Mouse (Mus musculus) cerebellum, postnatal 14 days (tissue): ENCODE results near the gene Cdkn1a.
"Not testable (repeated sequence)": the region's sequence is repeated elsewhere in the genome, so short reads cannot be mapped to it uniquely, and the experiment has no call there.

ENCODE experiments used
- DNase-seq, 2 experiments: peaks; one replicate each; pipeline ENCODE4 v3.0.0; 2021; ENCODE audit warnings: mixed read lengths in 2 of 2

The Cdkn1a gene

DNA sequence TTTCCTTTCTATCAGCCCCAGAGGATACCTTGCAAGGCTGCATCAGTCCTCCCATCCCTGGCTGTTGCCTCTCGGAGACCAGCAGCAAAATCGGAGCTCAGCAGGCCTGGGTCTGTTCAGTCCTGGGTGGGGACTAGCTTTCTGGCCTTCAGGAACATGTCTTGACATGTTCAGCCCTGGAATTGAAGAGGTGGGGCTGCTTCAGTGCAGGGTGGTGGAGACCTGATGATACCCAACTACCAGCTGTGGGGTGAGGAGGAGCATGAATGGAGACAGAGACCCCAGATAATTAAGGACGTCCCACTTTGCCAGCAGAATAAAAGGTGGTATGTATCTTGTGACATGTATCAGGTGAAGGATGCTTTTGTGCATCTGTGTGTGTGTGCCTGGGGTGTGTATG is at the start of gene Cdkn1a:
TSS of gene Cdkn1a (plus strand) at position 201 of the 400 bp plus-strand sequence.
- DNase-seq: peak in 1 of 2 experiments; percentile 1

DNA sequence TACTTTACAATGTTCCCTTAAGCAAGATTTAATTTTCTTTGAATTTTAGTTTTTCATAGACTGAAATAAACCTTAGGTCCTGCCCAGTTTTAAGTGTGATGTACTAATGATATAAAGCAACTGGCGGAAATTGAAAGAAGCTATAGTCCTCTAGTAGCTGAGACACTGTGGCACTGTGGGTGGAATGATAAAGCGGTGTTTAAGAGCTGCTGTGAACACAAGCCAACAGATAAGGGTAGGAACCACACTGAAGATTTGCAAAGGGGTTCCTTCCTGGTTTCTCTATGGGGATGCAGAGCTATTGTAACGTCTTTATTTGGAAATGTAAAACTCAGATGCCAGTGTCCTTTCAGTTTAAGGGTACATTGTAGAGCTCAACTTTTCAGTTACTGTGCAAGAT is 49.1 kb upstream of the Cdkn1a start:
- not testable (repeated sequence) for DNase-seq

DNA sequence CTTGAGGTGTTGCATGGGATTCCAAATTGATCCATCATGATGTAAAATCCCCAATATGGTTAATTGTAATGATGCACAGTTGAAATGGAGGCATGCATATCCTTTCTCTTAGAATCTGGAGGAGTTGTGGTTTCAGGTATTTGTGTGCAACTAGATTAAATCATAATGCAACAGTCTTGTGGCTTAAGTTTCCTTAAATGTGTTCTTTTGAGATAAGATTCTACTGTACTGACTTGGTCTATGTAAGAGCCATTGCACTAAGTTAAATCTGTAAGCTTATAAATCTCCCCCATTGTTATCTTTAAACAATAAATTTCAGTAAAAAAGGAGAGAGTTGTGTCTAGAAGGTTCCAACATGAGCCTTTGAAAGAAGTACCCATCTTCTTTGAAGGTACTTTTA is 48.2 kb upstream of the Cdkn1a start:
- DNase-seq: no peak

DNA sequence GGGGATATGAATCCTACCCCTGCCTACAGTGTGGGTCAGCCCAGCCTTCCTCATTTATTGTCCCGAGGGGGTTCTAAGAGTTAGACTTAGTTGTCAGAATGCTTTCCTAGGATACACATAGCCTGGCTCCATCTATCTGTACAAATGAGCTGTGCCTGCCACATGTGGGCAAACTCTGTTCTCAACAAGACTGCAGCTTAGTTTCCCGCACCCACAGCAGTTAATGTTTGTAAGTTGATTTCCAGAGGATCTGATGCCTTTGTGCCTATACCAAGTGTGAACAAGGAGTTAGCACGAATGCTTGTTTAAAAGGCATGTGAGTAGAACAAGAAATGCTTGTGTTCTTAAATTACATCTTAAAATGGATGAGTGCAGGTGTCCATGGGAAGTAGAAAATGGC is 47.2 kb upstream of the Cdkn1a start:
- DNase-seq: no peak

DNA sequence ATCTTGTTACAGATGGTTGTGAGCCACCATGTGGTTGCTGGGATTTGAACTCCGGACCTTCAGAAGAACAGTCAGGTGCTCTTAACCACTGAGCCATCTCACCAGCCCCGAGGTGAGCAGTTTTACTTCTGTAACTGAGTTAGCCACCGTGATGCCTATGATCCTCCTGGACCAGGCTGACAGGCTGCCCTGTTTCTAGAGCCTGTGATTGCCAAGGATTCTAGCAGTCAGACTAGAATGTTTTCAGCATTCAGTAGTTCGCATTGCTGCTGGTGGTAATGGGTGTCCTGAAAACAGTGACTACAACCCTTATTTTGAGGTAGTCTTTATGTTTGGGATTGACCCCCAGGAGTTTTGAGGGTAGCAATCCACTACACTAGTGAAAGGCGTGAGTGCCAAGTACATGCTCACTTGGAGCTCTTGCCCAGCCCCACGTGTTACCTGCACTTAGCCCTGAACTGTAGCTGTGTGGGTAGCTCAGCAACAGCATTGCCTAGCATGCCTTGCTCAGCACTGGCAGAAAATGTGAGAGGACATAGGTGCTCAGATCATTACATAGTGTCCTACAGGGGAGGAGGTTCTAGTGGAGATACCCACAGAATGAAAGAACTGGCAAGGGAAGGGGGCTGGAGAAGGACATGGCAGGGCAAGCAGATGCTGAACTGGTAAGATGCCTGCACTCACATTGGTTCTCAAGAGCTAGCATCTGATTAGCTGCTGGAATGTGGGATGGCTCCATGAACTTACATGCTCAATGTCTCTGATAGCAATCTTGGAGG is 46.4 kb upstream of the Cdkn1a start:
- DNase-seq: no peak

DNA sequence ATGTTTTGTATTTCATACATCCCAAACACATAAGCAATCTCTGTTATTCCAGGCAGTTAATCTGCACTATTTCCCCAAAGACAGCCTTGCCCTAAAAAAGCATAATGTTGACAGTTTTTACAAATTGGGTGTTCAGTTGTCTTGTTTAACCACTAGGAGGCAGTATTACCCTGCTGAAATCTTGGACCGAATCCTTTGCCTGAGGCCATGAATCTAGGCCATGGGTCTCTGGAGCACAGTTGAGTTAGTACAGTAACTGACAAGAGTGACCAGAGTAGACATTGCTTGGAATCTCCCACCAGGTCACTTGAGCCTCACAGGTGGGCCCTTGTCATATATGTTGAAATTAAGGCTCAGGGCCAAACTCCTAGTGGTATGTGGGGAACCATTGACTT is 45.9 kb upstream of the Cdkn1a start:
- peak in 1 of 2 experiments; percentile 47 for DNase-seq

DNA sequence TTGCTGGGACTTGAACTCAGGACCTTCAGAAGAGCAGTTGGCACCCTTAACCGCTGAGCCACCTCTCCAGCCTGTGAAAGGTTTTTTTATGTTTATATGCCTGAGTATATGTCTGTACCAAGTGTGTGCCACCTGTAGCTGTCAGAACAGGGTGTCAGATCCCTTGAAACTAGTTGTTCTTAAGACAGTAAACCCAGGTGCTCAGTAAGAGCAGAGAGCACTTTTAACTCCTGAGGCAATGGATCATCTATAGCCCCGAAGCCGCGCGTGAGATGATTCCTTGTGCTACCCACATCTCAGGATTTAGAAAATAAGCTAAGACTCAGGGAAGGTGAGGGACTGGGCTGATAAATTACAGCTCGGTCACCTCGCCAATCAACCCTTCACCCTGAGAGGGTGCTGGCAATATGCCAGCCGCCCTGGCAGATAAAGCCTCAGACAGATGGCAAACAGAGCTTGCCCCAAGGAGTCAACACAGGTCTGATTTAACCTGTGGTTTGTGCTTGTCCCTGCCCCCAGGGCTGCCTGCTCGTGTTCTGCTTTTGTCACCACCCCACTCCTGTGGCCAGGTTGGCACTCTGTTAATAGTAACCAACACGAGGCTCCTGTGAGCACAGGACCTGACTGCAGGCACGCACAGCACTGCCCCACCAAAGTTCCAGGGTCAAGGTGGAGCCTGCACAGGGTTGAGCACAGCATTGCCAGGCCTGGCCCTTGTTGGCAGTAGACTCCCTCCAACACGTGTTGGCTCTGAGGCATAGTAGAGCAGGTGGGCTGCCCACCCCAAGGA is 44.8 kb upstream of the Cdkn1a start:
- DNase-seq: peak; percentile 82 to 87

DNA sequence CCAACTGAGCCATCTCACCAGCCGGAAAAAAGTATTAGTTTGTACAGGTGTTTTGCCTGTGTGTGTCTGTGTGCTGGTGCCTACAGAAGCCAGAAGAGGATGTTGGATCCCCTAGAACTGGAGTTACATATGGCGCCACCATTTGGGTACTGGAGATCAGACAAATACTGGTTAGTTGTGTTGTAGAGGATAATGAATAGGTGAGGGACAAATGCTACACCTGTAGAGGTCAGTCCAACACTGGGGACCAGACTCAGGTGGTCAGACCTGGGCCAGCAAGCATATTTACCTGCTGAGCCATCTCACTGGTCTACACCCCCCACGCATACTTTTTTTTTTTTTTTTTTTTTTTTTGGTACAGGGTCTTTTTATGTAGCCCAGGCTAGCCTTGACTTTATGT is 43.9 kb upstream of the Cdkn1a start:
- DNase-seq: no peak

DNA sequence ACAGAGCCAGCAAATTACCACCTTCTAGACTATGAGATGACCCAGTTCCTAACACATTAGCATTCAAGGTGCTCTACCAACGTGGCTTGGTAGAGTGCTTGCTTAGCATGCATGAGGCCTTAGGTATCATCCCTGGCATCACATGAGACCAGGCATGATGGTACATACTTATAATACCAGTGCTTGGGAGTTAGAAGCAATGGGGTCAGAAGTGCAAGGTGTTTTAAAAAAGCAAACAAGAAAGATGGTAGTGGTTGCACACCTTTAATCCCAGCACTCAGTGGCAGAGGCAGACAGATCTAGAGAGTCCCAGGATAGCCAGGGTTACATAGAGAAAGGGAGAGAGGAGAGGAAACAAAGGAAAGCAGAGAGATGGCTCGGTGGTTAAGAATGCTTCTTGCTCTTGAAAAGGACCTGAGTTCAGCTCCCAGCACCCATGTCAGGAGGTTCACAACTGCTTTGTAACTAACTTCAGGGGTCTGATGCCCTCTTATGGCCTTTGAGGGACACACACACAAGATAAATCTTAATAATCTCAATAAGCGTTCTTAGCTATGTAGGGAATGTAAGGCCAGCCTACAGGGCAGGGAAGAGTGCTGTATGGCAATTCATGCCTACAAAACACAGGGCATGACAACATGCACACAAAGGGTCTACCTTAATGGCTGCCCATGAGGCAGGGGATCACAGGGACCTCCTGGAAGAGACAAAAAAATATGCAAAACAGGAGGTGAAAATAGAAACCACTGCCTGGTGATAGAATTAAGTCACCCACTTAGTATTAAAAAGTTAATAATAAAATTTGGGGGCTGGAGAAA is 42.9 kb upstream of the Cdkn1a start:
- no peak for DNase-seq

DNA sequence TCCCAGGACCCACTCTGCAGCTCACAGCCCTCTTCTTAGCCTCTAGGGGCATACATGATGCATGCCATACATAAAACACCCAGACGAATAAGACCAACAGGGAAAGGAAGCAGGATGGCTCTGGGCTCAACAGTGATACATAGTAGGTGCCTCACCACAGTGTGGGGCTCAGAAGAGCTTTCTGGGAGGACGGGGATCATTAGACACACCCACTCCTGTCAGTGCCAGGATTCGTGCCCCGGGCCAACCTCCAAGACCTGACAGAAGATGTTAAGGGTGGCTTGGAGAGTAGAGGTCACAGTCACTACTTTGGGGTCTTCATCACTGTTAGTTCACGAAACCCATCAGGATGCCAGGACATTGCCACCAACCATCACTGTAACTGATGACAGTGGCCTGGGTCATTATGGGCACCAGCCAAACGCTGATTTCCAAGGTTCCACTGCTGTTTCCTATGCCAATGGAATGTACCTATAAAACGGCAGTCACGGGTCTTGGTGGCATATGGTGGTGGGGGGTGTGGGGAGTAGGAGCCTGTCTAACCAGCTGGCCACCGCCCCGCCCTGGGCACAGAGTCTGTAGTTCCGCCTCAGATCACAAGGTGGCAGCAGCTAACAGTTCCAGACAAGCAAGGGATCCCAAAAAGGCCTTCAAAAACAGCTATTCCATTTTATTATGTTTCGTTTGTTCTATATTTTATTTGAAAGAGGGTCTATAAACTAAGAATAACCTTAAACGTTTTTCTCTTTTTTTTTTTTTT is 41.8 kb upstream of the Cdkn1a start:
- peak; percentile 97 to 98 for DNase-seq

DNA sequence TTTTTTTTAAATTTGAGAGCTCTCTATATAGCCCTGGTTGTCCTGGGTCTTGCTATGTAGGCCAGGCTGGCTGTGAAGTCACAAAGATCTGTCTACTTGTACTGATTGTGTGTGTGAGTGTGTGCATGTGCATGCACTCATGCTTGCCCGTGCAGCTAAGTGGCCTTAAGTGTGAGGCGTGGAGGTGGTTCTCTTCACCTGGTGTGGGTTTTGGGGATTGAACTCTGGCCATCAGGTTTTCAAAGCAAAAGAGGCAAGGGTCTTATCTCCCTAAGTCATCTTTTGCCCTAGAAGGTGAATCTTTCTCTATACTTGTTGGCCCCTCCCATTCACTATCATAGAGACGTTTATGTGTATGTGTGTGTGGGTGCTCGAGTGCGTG is 41.3 kb upstream of the Cdkn1a start:
- DNase-seq: peak in 1 of 2 experiments; percentile 30

DNA sequence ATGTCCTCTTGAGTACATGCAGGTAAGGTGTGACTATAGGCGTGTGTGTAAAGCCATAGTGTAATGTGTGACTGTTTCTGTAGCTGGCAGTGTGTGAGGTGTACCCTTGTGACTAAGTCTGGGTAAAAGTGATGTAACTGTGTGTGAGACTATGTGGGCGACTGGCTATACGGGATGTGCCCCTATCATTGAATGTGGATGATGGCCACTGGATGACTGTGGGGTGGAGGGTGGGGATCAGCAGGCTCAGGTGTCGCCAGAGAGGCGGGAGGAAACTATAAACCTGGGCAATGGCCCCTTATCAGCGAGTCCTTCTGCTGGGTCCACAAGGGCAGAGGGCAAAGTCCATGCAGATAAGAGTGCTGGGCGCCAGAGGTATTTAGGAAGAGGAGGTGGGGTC is 40.9 kb upstream of the Cdkn1a start:
- peak in 1 of 2 experiments; percentile 12 for DNase-seq

DNA sequence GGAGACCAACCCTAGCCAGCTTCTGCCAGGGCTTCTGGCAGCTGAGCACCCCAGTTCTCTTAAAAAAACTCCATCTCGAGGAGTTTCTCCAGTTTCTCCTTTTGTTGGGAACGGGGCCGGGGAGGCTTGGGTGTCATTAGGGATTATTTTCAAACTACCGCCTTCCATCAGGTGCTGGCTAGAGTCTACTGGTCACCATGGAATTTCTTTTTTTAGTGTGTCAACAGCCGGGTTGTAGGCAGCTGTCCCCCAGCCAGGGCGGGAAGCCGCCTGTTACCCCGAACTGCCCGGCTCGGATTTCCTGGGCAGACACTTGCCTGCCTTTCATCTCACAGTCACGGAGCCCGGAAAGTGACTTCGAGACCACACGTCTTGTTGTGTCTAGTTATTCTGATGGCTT is 40.0 kb upstream of the Cdkn1a start:
- peak; percentile 37 to 41 for DNase-seq

DNA sequence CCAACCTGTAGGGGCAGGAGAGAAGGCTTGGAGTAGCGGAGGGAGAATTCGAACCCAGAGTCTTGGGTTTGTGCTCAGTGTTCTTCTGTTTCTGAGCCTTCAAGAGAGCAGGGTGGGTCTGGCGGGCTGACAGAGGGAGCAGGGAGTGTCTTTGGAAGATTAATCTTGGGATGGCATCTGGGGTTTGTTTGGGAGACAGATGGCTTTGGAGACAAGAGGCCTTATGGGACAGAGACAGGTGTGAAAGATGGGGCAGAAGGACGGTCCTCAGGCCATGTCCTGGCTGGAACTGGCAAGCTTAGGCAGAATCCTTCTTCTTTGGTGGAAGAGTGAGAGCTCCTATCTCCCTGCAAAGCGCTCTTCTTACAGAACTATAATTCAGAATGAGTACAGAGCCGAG is 37.7 kb upstream of the Cdkn1a start:
- DNase-seq: peak; percentile 26 to 58

DNA sequence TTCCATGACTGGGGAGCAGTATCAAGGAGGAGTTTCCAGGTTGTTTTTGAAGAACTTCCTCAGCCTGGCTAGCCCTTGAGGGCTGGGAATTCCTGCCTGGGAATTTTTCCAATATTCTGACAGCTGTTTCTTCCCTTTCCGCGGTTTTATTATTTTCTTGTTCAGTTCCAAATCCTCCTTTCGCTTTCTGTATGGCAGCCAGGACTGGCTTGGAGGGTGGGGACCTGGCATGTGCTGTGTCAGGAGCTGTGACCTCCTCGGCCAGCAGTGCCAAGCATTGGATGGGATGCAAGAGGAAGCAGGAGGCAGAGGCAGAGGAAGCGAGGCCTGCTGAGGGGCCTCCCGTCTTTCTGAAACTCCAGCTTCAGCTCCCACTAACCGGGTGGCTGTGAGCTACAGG is 36.9 kb upstream of the Cdkn1a start:
- DNase-seq: peak; percentile 40 to 51

DNA sequence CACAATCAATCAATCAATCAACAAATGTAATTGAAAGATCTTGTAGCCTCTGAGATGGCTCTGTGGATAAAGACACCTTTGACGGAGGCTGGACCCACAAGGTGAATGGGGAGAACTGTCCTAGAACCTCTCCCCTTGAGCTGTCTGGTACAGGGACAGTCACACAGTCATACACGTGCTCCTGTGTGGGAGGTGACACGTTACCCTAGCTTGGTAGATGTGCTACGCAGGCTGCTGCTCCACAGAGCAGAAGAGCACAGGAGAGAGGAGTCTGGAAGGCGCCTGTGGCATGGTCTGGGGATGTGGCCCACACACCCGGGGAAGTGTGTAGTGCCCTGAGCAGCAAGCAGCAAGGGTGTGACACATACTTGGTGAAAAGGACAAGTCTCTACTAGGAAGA is 36.3 kb upstream of the Cdkn1a start:
- no peak for DNase-seq

DNA sequence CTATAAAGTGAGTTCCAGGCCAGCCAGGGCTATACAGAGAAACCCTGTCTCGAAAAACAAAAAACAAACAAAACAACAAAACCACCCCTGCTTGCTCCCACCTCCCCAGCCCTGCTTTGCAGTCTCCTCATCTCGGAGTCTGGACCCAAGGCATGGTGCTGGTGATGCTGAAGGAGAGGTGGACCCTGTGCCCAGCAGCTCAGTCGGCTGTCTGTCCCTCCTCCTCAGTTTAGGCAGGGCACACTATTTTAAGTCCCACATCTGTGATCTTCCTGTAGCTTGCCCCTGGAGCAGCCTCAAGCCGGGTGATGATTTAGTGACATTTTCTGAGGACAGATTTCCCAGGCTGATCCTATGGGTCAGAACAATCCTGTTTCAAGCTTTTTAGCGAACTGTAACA is 35.2 kb upstream of the Cdkn1a start:
- DNase-seq: no peak

DNA sequence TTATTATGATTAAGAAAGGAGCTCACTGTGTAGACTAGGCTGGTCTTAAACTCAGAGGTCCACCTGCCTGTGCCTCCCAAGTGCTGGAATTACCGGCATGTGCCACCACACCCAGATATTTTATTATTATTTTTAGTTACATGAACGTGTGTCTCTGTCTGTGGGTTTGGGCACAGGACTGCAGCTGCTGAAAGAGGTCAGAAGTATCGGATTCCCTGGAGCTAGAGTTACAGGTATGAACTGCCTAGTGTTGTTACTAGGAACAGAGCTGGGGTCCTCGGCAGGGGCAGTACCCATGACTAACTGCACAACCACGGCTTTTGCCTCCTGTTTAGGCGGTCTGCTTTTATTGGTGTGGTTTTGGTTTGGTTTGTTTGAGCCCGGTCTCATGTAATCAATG is 34.6 kb upstream of the Cdkn1a start:
- no peak for DNase-seq

DNA sequence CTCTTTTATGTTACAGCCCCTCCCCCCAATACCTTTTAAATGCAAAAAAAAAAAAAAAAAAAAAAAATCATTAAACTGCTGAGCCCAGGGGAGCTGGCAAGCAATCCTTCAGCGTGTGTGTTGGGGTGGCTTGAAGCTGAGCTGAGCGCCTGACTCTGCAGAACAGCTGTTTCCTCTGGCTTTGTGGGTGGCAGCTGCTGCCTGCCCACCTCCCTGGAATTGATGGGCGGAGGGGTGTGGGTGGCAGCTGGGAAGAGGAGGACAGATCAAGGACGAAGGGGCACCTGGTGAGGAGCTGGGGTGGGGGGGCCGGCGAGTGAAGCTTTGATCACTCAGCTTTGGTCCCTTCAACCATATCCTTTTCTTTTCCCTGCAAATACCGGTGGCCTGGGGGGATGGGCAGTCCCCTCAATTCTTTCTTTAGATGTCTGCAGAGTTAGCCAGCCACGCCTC is 34.1 kb upstream of the Cdkn1a start:
- DNase-seq: no peak

DNA sequence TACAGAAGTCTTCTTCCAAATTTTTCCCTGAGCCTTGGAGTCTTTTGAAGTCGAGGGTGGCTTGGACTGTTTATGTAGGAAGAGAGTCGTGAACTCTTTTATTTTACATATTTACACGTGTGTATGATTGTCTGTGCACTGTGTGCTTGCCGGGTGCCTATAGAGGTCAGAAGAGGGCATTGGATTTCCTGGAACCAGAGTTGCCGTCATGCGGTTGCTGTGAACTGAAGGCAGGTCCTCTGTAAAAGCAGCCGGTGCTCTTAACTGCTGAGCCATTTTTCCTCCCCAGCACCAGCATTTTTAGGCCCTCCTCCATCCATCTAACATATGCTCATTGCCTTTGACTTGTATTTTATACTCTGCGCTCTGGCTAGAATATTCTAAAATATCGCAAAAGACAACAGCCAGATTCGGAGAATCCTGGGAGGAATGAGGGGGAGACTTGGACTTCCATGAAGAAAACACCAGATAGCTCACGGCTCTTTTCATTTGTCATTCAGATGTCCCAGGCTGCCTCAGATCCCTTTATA is 33.4 kb upstream of the Cdkn1a start:
- no peak for DNase-seq

DNA sequence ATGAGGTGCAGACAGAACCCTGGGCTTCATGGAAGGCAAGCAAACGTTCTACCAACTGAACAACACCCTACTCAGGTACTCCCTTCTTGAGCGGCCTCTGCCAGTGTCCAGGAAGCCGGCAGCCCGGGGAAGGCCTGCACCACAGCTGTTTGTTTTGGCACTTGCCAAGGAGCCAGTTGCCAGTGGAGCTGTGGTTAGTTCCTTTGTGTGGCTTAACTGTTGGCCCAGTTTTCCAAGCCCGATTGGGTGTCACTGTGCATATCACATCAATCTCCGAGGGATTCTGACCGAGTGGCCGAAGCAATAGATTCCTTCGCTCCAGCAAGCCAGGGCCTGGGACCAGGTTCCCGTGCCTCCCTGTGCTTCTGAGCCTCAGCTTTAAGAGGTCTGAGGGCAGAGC is 32.8 kb upstream of the Cdkn1a start:
- DNase-seq: peak in 1 of 2 experiments; percentile 24

DNA sequence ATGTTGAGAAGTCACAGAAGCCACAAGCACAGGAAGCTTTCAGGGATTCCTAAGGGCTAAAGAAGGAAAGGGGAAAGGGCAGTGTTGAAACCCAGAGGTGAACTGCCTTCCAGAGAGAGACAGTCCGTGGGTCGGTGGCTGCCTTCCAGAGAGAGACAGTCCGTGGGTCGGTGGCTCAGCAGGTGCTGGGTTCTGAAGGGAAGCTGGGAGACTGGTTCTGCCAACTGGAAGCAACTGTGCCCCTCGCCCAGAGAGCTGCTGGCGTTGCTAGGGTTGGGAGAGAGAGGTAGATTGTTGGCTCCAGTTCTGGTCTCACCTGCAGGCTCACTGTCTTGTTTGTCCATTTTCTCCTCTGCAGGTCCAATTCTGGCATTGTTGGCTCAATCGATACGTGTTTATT is 32.3 kb upstream of the Cdkn1a start:
- peak; percentile 25 to 50 for DNase-seq
